Mouse (Mus musculus): ENCODE results near the gene Luzp2. TPM values are rescaled to one million over a fixed set of nuclear protein-coding genes. Genes with fewer than 3 reads are reported as not detected.

Gene Luzp2
- polyA plus RNA-seq (2015; fragmentation: Nextera tagmentation; extraction: Ambion mirVana) = 26.9 and 29.0 TPM in 2 replicates

DNA sequence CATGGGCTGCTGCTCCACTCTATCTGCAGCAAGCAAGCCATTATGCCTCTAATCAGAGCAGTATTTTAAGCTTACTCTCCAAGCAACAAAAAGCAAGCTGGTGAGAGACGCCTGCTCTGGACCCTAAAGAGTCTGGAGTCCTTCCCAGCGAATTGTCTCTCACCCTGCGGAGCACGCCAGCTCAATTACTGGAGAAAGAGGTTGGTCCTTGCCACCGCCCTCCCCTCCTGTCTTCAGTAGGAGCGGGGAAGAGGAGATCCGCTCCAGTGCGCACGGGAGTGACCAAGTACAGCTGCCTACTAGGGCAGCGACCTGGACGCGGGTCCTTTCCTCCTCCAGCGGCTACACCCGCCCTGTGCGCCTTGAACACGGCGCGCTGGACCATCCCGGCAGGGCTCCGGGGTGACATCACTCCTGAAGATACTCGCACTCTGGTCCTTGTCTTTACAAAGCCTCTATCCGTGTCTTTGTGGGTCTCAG lies at the start of gene Luzp2:
Gene Luzp2, plus strand, starts transcription at position 127 of the 480 bp plus-strand sequence.
- under 1% methylated on average over 22 of the region's 22 CpGs for WGBS
- Histone ChIP-seq H3K27me3 (no peaks in the 10 kb centered on the region), H3K9me3 (no peaks in the 10 kb centered on the region), H3K36me3 (no peaks in the 10 kb centered on the region), H3K9ac (peak within 1 kb of the TSS; percentile 82), H3K4me2 (peak within 1 kb of the TSS; percentile 72), H3K4me1 (replicated peaks) (peaks cover 10% of the 10 kb centered on the region; the same call in 1 of the 2 replicates), H3K4me3 (peak within 1 kb of the TSS; percentile 64), H3K27ac (peak within 1 kb of the TSS; percentile 80)
- ATAC-seq (ENCODE audit: low FRiP score) = peak; percentile 91

DNA sequence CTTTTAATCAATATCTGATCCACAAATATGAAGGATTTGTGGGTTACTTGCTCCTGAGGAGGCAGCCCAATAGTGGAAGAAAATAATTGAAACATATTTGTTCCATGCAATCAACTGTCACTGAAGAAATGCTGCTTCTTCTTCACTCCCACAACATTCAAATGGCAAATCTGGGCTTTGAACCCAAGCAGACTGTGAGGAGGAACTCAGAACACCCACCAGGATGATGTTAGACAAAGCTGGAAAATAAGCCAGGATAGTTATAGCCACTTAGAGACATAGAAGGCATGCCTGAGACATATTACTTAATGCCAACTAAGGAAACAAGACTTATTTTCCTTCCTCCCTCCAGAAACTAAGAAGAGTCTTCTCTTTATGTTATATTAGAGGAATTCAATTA lies 47.8 kb upstream of the Luzp2 start:
- H3K36me3 ChIP-seq = no peaks in the 10 kb centered on the region
- H3K27ac ChIP-seq = no peak overlapping the region
- no peaks in the 10 kb centered on the region for H3K4me1 ChIP-seq (replicated peaks)
- H3K4me3 ChIP-seq = no peak overlapping the region
- H3K27me3 ChIP-seq = no peaks in the 10 kb centered on the region
- H3K4me2 ChIP-seq = no peak overlapping the region
- H3K9ac ChIP-seq = no peak overlapping the region
- H3K9me3 ChIP-seq = no peaks in the 10 kb centered on the region
- no peak for ATAC-seq (ENCODE audit: low FRiP score)

DNA sequence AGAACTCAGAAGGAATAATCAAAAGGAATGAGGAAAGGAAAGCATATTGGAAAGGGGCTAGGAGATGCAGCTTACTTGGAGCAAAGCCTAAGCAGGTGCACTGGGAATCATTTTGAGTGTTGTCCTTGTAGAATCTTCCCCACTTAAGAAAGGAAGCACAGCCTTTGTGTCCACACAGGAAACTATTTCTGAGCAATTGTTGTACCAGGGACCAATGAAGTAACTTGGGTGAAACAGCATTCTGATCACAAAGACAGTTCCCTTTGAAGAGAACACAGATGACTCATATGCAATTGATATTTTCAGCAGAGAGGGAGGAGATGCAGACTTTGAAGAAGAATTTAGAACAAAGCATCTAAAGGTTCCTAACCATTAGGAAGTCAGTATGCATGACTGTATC lies 16.7 kb upstream of the Luzp2 start:
- H3K9ac ChIP-seq = no peak overlapping the region
- no peaks in the 10 kb centered on the region for H3K27me3 ChIP-seq
- no peak overlapping the region for H3K4me2 ChIP-seq
- H3K4me1 ChIP-seq (replicated peaks) = no peaks in the 10 kb centered on the region
- ATAC-seq (ENCODE audit: low FRiP score) = no peak
- H3K36me3 ChIP-seq = no peaks in the 10 kb centered on the region
- H3K9me3 ChIP-seq = no peaks in the 10 kb centered on the region
- no peak overlapping the region for H3K4me3 ChIP-seq
- H3K27ac ChIP-seq = no peak overlapping the region

DNA sequence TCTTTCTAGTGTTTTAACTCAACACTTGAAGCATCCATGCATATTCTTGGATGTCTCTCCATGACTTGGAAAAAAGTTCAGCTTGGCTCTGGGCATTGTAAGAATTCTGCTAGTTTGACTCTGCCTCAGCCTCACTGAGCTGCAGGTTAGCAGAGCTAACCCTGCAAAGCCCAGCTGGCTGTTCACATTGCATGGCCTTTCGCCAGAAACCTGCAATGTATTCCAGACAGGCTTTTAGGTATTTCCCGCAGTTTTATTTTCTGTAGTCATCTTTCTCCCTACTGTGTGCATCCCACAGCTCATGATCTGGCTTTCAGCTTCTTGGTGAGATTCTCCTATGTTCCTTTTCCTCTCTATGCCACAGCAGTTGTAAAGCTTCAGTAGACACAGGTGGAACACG lies 6.5 kb upstream of the Luzp2 start:
- Histone ChIP-seq H3K27ac (no peak overlapping the region), H3K36me3 (no peaks in the 10 kb centered on the region), H3K27me3 (no peaks in the 10 kb centered on the region), H3K4me2 (no peak overlapping the region), H3K9me3 (no peaks in the 10 kb centered on the region), H3K4me1 (replicated peaks) (no peaks in the 10 kb centered on the region), H3K4me3 (no peak overlapping the region), H3K9ac (no peak overlapping the region)
- WGBS = 88% methylated on average over 3 of the region's 3 CpGs
- ATAC-seq (ENCODE audit: low FRiP score) = no peak

DNA sequence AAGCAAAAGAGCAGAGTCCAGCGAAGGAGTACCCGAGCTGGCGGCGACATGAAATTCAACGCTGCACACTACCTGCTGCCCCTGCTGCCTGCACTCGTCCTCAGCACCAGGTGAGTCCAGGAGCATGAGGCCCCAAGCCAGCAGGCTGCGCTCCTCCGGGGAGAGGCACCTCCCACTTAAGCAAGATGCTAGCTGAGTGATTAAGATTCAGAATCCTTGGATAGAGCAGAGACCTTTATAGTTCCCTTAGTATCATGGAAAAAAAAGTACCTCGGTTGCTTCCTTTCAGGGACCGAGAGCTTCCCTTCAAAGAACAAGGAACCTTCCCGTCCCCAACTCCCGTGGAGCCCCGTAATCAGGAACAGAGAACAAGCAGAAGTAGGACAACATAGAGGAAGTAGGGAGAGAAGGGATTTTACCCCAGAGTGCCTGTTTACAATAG lies 634 bp downstream of the Luzp2 start:
- Histone ChIP-seq H3K27ac (peak overlapping the region; percentile 80), H3K36me3 (no peaks in the 10 kb centered on the region), H3K4me1 (replicated peaks) (peaks cover 10% of the 10 kb centered on the region; the same call in 1 of the 2 replicates), H3K4me3 (peak overlapping the region; percentile 64), H3K4me2 (peak overlapping the region; percentile 72), H3K27me3 (no peaks in the 10 kb centered on the region), H3K9me3 (no peaks in the 10 kb centered on the region), H3K9ac (peak overlapping the region; percentile 82)
- WGBS = 1% methylated on average over 13 of the region's 13 CpGs
- ATAC-seq (ENCODE audit: low FRiP score) = peak; percentile 83

DNA sequence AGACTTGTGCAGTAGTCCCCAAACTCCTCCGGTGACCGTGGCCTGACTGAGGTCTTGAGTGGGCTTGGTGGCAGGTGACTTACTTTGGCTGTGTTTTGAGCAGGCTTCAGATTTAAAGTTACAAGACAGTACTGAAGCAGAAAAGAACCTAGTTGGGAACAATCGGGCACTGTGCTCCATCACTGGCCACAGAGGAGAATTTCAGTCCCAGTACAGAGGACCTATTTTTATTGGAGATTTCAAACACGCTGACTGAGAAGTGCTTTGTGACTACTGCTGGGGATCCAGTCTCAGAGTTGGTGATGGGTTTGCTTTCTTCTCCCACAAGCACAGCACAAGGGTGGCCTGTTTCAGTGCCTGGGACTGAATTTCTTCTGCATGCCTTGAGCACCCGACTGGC lies 1.1 kb downstream of the Luzp2 start:
- Histone ChIP-seq H3K4me2 (peak overlapping the region; percentile 72), H3K9ac (peak overlapping the region; percentile 82), H3K4me3 (peak overlapping the region; percentile 64), H3K27ac (peak overlapping the region; percentile 80), H3K27me3 (no peaks in the 10 kb centered on the region), H3K36me3 (no peaks in the 10 kb centered on the region), H3K4me1 (replicated peaks) (peaks cover 10% of the 10 kb centered on the region; the same call in 1 of the 2 replicates), H3K9me3 (no peaks in the 10 kb centered on the region)
- 58% methylated on average over 5 of the region's 5 CpGs for WGBS
- 0 out of 2 replicates have a peak, but pooled peaks have one; percentile 8 for ATAC-seq (ENCODE audit: low FRiP score)

DNA sequence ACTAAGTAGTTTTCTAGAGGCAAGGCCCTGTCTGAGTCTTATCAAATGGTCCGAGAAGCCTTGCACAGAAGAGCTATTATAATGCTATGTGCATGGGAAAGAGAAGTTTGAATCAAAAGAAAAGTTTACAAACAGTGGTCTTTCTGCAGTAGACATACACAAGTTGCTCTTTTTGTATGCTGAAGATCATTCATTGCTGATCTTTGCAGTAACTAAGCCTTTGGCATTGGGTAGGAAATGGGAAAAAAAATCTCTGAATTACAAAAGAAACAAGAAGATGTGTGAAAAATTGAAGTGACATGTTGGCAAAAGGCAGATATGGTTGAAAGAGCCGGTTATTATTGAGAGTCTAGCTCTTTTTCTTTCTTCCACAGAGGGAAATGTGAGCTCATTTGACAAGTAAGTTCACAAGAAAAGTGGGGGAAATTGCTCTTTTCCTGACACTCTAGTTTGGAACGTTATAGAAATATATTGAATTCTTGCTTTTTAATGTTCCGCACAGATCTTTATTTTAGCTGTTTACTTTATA lies 7.6 kb downstream of the Luzp2 start:
- H3K9me3 ChIP-seq = no peaks in the 10 kb centered on the region
- no peak overlapping the region for H3K4me3 ChIP-seq
- H3K4me1 ChIP-seq (replicated peaks) = 0 out of 2 replicates have a peak, but pooled peaks cover 5% of the 10 kb centered on the region
- no peaks in the 10 kb centered on the region for H3K36me3 ChIP-seq
- no peak overlapping the region for H3K27ac ChIP-seq
- no peaks in the 10 kb centered on the region for H3K27me3 ChIP-seq
- no peak overlapping the region for H3K9ac ChIP-seq
- ATAC-seq (ENCODE audit: low FRiP score) = no peak
- 70% methylated on average over 4 of the region's 4 CpGs for WGBS
- H3K4me2 ChIP-seq = no peak overlapping the region

DNA sequence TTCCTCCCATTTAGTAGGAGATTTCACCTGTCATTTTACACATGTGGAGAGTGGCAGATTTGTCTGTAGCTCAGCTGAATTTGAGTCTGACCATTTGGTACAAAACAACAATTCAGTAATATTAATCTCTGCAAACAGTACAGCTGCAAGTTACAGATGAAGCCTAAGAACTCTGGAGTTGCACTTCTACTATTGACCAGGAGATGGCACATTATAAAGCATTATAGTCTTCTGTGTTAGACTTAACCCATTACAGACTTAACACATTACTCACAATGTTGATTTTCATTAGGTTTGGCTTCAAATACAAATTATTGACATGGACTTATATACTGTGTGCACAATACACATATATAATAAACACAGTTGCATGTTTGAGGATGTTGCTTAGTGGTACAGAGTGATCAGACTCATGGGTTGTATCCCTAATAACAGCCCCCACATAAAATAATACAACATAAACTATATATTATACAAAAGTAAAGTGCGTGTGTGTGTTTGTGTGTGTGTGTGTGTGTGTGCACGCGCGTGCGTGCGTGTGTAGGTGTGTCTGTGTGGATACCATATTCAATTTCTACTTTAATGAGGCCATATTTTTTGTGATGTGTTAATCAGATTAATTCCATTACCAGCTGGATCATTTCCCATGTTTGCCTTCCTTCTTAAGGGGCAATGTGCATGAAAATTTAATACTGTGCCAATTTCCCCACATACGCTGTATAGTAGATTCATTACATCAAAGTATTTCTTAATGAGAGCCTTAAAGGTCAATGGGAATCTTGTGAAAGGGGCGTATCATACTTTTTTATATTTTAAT lies 10.8 kb downstream of the Luzp2 start:
- H3K27me3 ChIP-seq = no peaks in the 10 kb centered on the region
- no peak overlapping the region for H3K9ac ChIP-seq
- H3K36me3 ChIP-seq = no peaks in the 10 kb centered on the region
- no peak overlapping the region for H3K4me3 ChIP-seq
- no peak overlapping the region for H3K27ac ChIP-seq
- no peaks in the 10 kb centered on the region for H3K9me3 ChIP-seq
- ATAC-seq (ENCODE audit: low FRiP score) = peak; percentile 22; the same call in 1 of the 2 replicates
- 83% methylated on average over 8 of the region's 8 CpGs for WGBS
- H3K4me1 ChIP-seq (replicated peaks) = no peaks in the 10 kb centered on the region
- no peak overlapping the region for H3K4me2 ChIP-seq

DNA sequence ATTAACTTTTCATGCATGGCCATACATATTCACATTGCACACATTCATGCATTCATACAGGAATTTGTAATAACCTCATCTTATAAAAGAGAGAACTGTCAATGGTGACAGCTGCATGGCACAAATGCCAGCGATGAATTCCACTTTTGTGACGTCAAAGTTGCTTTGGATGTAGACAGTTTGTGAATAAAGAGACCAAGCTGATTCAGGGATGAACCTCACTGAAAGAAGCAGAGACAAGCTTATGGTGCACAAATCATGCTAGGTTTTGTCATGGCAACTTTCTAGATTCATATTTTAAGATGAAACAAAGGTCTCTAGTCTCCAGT lies 11.4 kb downstream of the Luzp2 start:
- Histone ChIP-seq H3K4me2 (no peak overlapping the region), H3K9ac (no peak overlapping the region), H3K9me3 (no peaks in the 10 kb centered on the region), H3K27me3 (no peaks in the 10 kb centered on the region), H3K36me3 (no peaks in the 10 kb centered on the region), H3K4me1 (replicated peaks) (no peaks in the 10 kb centered on the region), H3K27ac (no peak overlapping the region), H3K4me3 (no peak overlapping the region)
- 77% methylated on average over 2 of the region's 2 CpGs for WGBS
- ATAC-seq (ENCODE audit: low FRiP score) = no peak

DNA sequence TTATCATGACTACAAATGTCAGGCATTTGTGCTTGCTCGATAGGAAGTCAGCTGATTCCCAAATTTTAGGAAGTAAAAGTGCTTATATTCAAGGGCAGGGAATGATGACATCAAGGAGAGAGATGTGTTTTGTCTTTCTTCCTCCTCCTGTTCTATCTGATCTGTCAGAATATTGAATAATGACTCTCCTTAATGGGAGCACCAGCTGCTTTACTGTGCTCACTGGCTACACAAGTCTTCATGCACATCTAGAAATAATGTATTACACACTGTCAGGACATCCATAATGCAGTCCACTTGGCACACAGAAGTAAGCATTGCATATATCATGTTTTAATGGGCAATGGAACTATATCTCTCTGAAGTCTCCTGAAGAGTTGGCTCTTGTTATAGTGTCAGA lies 17.6 kb downstream of the Luzp2 start:
- no peaks in the 10 kb centered on the region for H3K27me3 ChIP-seq
- H3K36me3 ChIP-seq = no peaks in the 10 kb centered on the region
- 74% methylated on average over 1 of the region's 1 CpGs for WGBS
- ATAC-seq (ENCODE audit: low FRiP score) = 0 out of 2 replicates have a peak, but pooled peaks have one; percentile 43
- H3K4me2 ChIP-seq = no peak overlapping the region
- no peaks in the 10 kb centered on the region for H3K9me3 ChIP-seq
- no peaks in the 10 kb centered on the region for H3K4me1 ChIP-seq (replicated peaks)
- H3K9ac ChIP-seq = no peak overlapping the region
- H3K4me3 ChIP-seq = no peak overlapping the region
- no peak overlapping the region for H3K27ac ChIP-seq

DNA sequence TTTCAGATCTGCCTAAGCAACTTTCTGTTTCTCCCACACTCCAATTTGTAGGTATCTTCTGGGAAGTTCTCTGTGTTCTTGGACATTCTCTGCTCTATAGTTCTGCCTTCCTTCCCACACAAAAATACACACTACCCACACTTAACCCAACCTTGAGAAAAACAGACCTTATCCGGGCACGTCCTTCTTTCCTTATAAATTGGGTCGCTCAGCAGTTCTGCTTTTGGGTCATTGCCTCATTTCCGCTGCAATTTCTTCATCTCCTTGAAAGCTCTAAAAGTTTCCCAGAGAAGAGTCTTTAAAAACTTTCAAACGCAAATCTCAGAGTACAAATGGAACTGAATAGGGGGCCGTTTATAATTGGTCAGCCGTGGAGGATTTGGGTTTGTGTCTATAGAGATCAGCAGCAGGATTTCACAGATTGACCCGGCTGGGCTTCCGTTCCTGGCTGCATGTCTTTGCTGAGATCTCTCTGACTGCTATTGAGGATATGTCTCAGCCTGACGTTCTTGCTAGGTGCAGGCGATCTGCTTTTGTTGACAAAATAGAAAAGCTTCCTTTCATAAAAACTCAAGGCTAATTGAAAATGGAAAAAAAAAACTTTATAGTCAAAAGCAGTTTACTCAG lies 26.0 kb downstream of the Luzp2 start:
- H3K27ac ChIP-seq = no peak overlapping the region
- ATAC-seq (ENCODE audit: low FRiP score) = no peak
- no peak overlapping the region for H3K4me3 ChIP-seq
- WGBS = 64% methylated on average over 11 of the region's 11 CpGs
- no peaks in the 10 kb centered on the region for H3K9me3 ChIP-seq
- no peaks in the 10 kb centered on the region for H3K27me3 ChIP-seq
- no peak overlapping the region for H3K9ac ChIP-seq
- no peaks in the 10 kb centered on the region for H3K4me1 ChIP-seq (replicated peaks)
- H3K4me2 ChIP-seq = no peak overlapping the region
- no peaks in the 10 kb centered on the region for H3K36me3 ChIP-seq

DNA sequence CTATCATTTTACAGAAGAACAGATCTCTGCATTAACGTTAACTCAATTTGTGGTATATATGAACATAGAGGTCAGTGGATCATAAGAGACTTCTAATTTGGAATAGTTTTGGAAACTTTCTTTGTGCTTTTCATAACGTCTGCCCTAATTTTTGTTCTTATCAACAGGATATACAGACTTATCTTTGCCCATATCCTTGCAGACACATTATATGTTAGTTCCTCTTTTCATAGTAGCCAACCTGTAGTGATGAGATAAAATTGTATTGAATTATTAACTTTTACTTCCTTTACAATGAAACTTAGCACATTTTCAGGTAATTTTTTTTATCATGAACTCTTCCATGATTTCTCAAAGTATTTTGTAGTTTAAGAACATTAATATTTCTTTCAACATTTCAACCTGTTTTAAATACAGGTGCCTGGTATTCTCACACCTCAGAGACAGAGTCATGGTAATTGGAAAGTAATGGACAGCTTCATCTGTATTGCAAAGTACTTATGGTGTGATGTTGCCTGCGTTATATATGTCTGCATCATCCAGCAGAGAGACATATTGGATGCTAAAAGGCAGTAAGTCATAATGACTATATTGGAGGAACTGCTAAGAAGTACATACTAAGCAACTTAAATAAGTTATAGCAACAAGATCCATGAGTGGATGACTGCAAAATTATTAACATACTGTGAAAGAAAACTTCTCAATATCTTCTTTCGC lies 43.8 kb downstream of the Luzp2 start:
- Histone ChIP-seq H3K27me3 (no peaks in the 10 kb centered on the region), H3K9me3 (no peaks in the 10 kb centered on the region), H3K9ac (no peak overlapping the region), H3K27ac (no peak overlapping the region), H3K4me1 (replicated peaks) (no peaks in the 10 kb centered on the region), H3K4me3 (no peak overlapping the region), H3K4me2 (no peak overlapping the region), H3K36me3 (no peaks in the 10 kb centered on the region)
- no peak for ATAC-seq (ENCODE audit: low FRiP score)
- 91% methylated on average over 4 of the region's 4 CpGs for WGBS

Measured in hindbrain, embryonic 13.5 days (tissue).